Mouse (Mus musculus) layer of hippocampus, adult 6 months (tissue): ENCODE data around the gene 2310030G06Rik. TPM values are rescaled to one million over a fixed set of nuclear protein-coding genes. Genes with fewer than 3 reads are reported as not detected.

Experiments used
- long read RNA-seq, 2 experiments: library from polyadenylated mRNA; unstranded; transcript quantifications; one replicate each; pipeline ENCODE4 v2.0.0; 2019 to 2020
- polyA plus RNA-seq: library from polyadenylated mRNA; unstranded; fragments of <200 nt; fragmentation: Nextera tagmentation; gene quantifications from 2 replicates; pipeline ENCODE4 v1.2.3, GENCODE M21; 2021

2310030G06Rik gene
- 3.4 and 3.6 TPM in 2 replicates for polyA plus RNA-seq
- long read RNA-seq, experiment 1, partial matches to known transcripts, result 0 of 1 reads
- long read RNA-seq, experiment 1, other reads (novel, unspliced or antisense), result 0 of 1 reads
- long read RNA-seq, experiment 2, partial matches to known transcripts, result 0 of 2 reads
- long read RNA-seq, experiment 2, other reads (novel, unspliced or antisense), result 1 of 2 reads

GRCm38 (mm10) chr9:50746214-50746677 lies at the start of gene 2310030G06Rik:
Gene 2310030G06Rik, minus strand, starts transcription at chr9:50746536.

DNA sequence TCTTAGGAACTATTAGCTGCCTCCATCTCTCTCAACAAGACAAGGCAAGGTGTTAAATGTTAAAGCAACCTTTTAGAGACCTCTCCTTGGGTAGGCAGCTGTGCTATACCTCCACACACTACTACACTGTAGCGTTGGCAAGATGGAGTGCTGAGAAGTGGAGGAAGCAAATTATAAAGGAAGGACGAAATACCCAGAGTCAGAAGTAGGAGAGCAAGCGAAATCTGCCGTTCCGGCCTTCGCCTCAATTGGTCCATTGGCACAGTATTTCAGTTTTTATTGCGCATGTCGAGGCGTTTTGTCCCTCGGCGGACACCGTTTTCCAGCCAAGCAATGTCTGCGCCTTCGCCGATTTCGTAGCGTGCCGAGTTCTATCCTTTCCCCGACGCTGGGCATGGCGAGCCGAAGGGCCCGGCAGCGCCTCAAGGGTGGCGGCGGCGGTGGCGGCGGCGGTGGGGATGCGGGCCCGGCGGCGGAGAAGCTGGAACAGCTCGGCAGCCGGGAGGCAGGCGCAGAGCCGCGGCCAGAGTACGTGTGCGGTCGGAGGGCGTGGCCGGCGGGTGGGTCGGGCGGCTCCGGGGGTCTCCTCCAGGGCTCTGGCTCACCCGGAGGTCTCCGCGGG lies 28.8 kb upstream of the 2310030G06Rik start, which contains the start of the genes Alg9 and 1110032A03Rik:
Gene Alg9, plus strand, starts transcription at position 29 of the 622 bp plus-strand sequence.
Gene 1110032A03Rik, minus strand, starts transcription at position 530 of the 622 bp plus-strand sequence.

GRCm38 (mm10) chr9:50768107-50769002 lies 22.0 kb upstream of the 2310030G06Rik start, which contains the start of gene Fdxacb1:
Gene Fdxacb1, plus strand, starts transcription at chr9:50768236.

GRCm38 (mm10) chr9:50752054-50752602 lies 5.8 kb upstream of the 2310030G06Rik start, which contains the start of gene Hspb2:
Gene Hspb2, minus strand, starts transcription at chr9:50752354.

DNA sequence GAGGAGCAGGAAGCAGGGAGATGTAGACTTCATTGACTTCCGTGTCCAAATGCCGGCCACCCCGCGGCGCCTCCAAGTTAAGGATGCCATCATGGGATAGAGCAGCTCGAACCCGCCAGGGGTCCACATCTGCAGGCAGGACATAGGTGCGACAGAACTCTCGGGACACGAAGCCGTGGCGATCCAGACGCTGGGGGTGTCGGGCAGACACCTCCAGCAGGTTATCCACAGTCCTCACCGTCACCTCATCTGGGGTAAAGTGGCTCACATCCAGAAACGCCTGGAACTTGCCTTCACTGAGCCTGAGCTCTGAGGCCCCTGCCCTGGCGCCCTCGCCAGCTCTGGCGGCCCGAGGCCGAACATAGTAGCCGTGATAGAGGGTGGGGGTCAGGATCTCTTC lies 5.0 kb upstream of the 2310030G06Rik start, which contains the start of gene Cryab:
Gene Cryab, plus strand, starts transcription at position 3 of the 400 bp plus-strand sequence.

GRCm38 (mm10) chr9:50738914-50739870 lies 7.1 kb downstream of the 2310030G06Rik start, which contains the start of gene Dixdc1:
Gene Dixdc1, minus strand, starts transcription at chr9:50739517.

Other genes starting within 250 kb of the 2310030G06Rik start
- gene Pts, start 217.8 kb downstream of the 2310030G06Rik start, polyA plus RNA-seq, result 134 TPM in 2 replicates
- 58.9 and 65.7 TPM in 2 replicates for gene Il18, start 191.7 kb downstream of the 2310030G06Rik start, polyA plus RNA-seq
- gene Bco2, start 191.4 kb downstream of the 2310030G06Rik start, polyA plus RNA-seq, result 3.0 and 3.7 TPM in 2 replicates
- gene Tex12, start 185.2 kb downstream of the 2310030G06Rik start, polyA plus RNA-seq, result 0.16 TPM in 1 of 2 replicates, not detected in the other
- gene Sdhd, start 142.7 kb downstream of the 2310030G06Rik start, polyA plus RNA-seq, result 162 and 171 TPM in 2 replicates
- gene Timm8b, start 142.6 kb downstream of the 2310030G06Rik start, polyA plus RNA-seq, result 984 and 1,066 TPM in 2 replicates
- gene Pih1d2, start 129.2 kb downstream of the 2310030G06Rik start, polyA plus RNA-seq, result 5.5 and 8.0 TPM in 2 replicates
- gene Nkapd1, start 129.1 kb downstream of the 2310030G06Rik start, polyA plus RNA-seq, result 15.6 and 17.5 TPM in 2 replicates
- gene Dlat, start 86.8 kb downstream of the 2310030G06Rik start, polyA plus RNA-seq, result 35.3 and 36.1 TPM in 2 replicates
- gene Dixdc1, start 7.0 kb downstream of the 2310030G06Rik start, polyA plus RNA-seq, result 29.8 and 33.8 TPM in 2 replicates
- gene Cryab, start 4.8 kb upstream of the 2310030G06Rik start, polyA plus RNA-seq, result 308 and 325 TPM in 2 replicates
- 2.2 and 3.1 TPM in 2 replicates for gene Hspb2, start 5.8 kb upstream of the 2310030G06Rik start, polyA plus RNA-seq
- 5.2 and 6.0 TPM in 2 replicates for gene Fdxacb1, start 21.7 kb upstream of the 2310030G06Rik start, polyA plus RNA-seq
- 10.0 and 10.5 TPM in 2 replicates for gene Alg9, start 28.5 kb upstream of the 2310030G06Rik start, polyA plus RNA-seq
- gene 1110032A03Rik, start 29.0 kb upstream of the 2310030G06Rik start, polyA plus RNA-seq, result 95.2 and 108 TPM in 2 replicates
- 7.3 and 9.1 TPM in 2 replicates for gene Ppp2r1b, start 98.8 kb upstream of the 2310030G06Rik start, polyA plus RNA-seq